Mouse (Mus musculus): ENCODE data around the gene Muc3a.

DNA sequence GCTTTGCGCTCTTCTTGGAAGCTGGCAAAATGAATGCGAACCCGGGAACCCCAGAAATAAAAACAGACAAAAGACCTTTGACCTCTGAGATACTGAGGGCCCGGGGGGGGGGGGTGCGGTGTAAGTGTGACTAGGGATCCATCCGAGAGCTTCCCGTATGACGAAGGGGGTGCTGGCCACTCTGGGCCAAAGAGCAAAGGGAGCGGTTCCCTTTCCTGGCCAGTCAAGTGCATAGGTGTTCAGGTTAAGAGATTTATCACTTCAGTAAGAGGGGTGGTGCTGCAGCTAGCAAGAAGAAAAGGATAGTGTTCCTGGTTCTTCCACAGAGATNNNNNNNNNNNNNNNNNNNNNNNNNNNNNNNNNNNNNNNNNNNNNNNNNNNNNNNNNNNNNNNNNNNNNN, 46.2 kb downstream of the Muc3a start:
- TF ChIP-seq POLR2AphosphoS5 (IDR thresholded peaks at IDR 0.05; ENCODE audit: borderline replicate concordance, low read depth, low read length) (no peak), CTCF (IDR thresholded peaks at IDR 0.05 in 2 of 3, conservative IDR thresholded peaks at IDR 0.05 in 1 of 3; ENCODE audit: control insufficient read depth in 1 of 3, insufficient read depth in 1 of 3, low read depth in 2 of 3, low read length in 3 of 3, poor library complexity in 1 of 3, severe bottlenecking in 1 of 3) (no peak), JUND (IDR thresholded peaks at IDR 0.05; ENCODE audit: low read depth, low read length) (no peak), POLR2A (IDR thresholded peaks at IDR 0.05; ENCODE audit: control insufficient read depth in 1 of 2, insufficient read depth in 1 of 2, low read depth in 1 of 2, low read length in 2 of 2, poor library complexity in 1 of 2) (no peak), GABPA (IDR thresholded peaks at IDR 0.05; ENCODE audit: low read depth, low read length) (no peak), NELFE (IDR thresholded peaks at IDR 0.05; ENCODE audit: low read depth, low read length) (no peak), ZNF384 (IDR thresholded peaks at IDR 0.05; ENCODE audit: low read depth, low read length) (no peak), POLR2AphosphoS2 (IDR thresholded peaks at IDR 0.05; ENCODE audit: low read length) (no peak), MAFK (IDR thresholded peaks at IDR 0.05; ENCODE audit: borderline replicate concordance, low read depth, low read length) (no peak), MEF2A (IDR thresholded peaks at IDR 0.05; ENCODE audit: extremely low read depth, insufficient replicate concordance, low read depth, low read length, poor library complexity, severe bottlenecking) (no peak), HCFC1 (IDR thresholded peaks at IDR 0.05; ENCODE audit: low read depth, low read length) (no peak)

Data from MEL (cell line).